Mouse (Mus musculus) heart, postnatal 0 days (tissue): ENCODE results near the gene Rerg.

Experiments
- CTCF ChIP-seq: IDR thresholded peaks from 2 replicates; pipeline ENCODE4 v1.5.1; 2016; ENCODE audit warnings: antibody characterized with exemption, control low read depth, low read depth
- EP300 ChIP-seq: IDR thresholded peaks from 2 replicates; pipeline ENCODE4 v1.6.1; 2016; ENCODE audit warnings: antibody characterized with exemption, low read depth

DNA sequence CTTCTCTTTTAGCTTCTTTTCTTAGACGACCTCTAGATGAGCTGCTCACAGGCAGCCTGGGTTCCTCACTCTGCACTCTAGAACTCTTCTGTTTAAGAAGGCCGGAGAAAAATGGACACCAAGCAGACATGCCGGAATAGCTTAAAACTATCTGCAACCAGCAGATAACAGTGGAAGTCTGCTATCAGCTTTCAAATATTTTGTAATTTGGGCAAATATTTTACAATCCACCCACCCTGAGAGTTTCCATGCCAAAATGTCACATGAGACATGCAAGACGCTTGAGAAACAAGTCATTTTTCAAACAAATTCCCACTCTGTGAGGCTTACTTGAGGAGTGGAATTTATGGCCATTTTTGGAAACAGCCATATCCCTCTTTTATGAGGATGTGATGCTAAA lies 65.0 kb downstream of the Rerg start:
- no peak for TF ChIP-seq CTCF
- TF ChIP-seq EP300 = no peak
